Mouse (Mus musculus) liver, embryonic 13.5 days (tissue): Measurements from ENCODE around the gene Snph. TPM values are rescaled to one million over a fixed set of nuclear protein-coding genes. Genes with fewer than 3 reads are reported as not detected.
"Not testable (repeated sequence)": the region's sequence is repeated elsewhere in the genome, so short reads cannot be mapped to it uniquely, and the experiment has no call there.

Experiments used
- ATAC-seq: fragments of 200-750 bp; cut with Nextera tagmentation; 2 replicates; pipeline ENCODE4 v1.8.0; 2017; ENCODE audit warnings: low read depth, mild to moderate bottlenecking, moderate number of reproducible peaks, moderate library complexity
- DNase-seq: peaks from one replicate; pipeline ENCODE4 v3.0.0; 2022
- H3K27ac ChIP-seq: fragments of 300-500 bp; sonication (generic); 2 replicates; pipeline ENCODE4 v1.5.1; 2015; ENCODE audit warnings: moderate library complexity, mild to moderate bottlenecking, inconsistent platforms
- H3K27me3 ChIP-seq: fragments of 300-500 bp; sonication (generic); 2 replicates; pipeline ENCODE4 v1.6.1; 2015; ENCODE audit warnings: mild to moderate bottlenecking, inconsistent platforms
- H3K36me3 ChIP-seq: fragments of 300-500 bp; sonication (generic); 2 replicates; pipeline ENCODE4 v1.6.1; 2015; ENCODE audit warnings: mild to moderate bottlenecking, inconsistent platforms
- H3K4me1 ChIP-seq: fragments of 300-500 bp; sonication (generic); replicated peaks from 2 replicates; pipeline ENCODE4 v1.6.1; 2015; ENCODE audit warnings: inconsistent platforms
- H3K4me2 ChIP-seq: fragments of 300-500 bp; sonication (generic); 2 replicates; pipeline ENCODE4 v1.6.1; 2015; ENCODE audit warnings: inconsistent platforms, mild to moderate bottlenecking, moderate library complexity
- H3K4me3 ChIP-seq: fragments of 300-500 bp; sonication (generic); replicated peaks from 2 replicates; pipeline ENCODE4 v1.5.1; 2015; ENCODE audit warnings: mild to moderate bottlenecking, inconsistent platforms
- H3K9ac ChIP-seq: fragments of 300-500 bp; sonication (generic); 2 replicates; pipeline ENCODE4 v1.6.1; 2015; ENCODE audit warnings: mild to moderate bottlenecking, inconsistent platforms
- H3K9me3 ChIP-seq: fragments of 300-500 bp; sonication (generic); replicated peaks from 2 replicates; pipeline ENCODE4 v1.6.1; 2016; ENCODE audit warnings: inconsistent platforms
- WGBS: fragments of 180-500 bp; shearing (Covaris S2); methylation state at CpG from one replicate; pipeline ENCODE4 v1.1.7; 2015; ENCODE audit not compliant: insufficient replicate concordance; 5-methylcytosine and 5-hydroxymethylcytosine counted together
- polyA plus RNA-seq: library from polyadenylated mRNA; unstranded; fragments of >200 nt; fragmentation: Nextera tagmentation; extraction: Ambion mirVana; gene quantifications from 2 replicates; pipeline ENCODE4 v1.2.1, GENCODE M21; 2015

Gene Snph
- polyA plus RNA-seq, 1 experiment from 2014 or later, result not detected

DNA sequence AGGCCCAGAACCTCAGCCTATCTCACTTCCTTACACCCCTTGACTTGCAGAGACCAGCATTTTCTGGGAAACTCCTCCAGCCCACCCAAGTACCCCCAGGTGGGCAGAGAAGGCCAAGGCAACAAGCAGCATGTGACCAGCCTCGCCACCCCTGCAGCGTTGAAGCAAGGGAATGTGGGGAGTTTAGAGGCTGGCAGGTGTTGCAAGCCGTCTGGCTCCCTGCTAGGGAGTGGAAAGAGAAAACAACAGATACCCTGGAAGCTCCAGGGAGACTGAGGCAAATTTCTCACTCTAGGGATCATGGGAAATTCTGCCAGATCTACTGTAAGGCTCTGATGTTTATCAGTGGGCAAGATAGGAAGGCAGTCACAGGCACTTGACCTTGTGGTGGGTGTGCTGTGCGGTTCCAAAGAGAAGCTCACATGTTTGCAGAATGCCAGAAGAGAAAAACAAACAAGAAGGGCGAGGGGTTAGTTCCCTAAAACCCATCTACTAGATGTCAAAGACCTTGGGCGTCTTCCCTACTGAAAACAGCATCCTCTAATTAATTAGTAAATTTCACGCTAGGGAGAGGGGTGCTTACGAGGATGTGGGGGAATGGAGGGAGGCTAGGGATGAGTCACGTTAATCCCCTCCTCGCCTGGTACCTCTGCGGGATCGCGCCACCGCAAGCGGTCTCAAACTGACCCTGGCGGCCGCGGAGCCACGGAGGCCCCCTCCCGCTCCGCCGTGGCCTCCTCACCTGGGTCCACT, 811 bp downstream of the Snph start:
- peak overlapping the region; percentile 68 for H3K4me2 ChIP-seq
- DNase-seq (no peak), ATAC-seq (no peak)
- H3K4me1 ChIP-seq, result 0 out of 2 replicates have a peak, but pooled peaks cover 6% of the 10 kb centered on the region
- no peak overlapping the region for H3K27ac ChIP-seq
- no peaks in the 10 kb centered on the region for H3K9me3 ChIP-seq
- H3K27me3 ChIP-seq, result peaks cover 55% of the 10 kb centered on the region
- no peak overlapping the region for H3K9ac ChIP-seq
- 3% methylated on average over 22 of the region's 22 CpGs for WGBS
- no peaks in the 10 kb centered on the region for H3K36me3 ChIP-seq
- peak overlapping the region; percentile 52 for H3K4me3 ChIP-seq

- peaks cover 55% of the 10 kb centered on the region for H3K27me3 ChIP-seq
- ATAC-seq, result no peak
Observed at GRCm38 (mm10) chr2:151629310-151629709, 3.1 kb downstream of the Snph start.

GRCm38 (mm10) chr2:151628011-151628410, 4.4 kb downstream of the Snph start:
- DNase-seq (no peak), ATAC-seq (no peak)
- Histone ChIP-seq H3K9ac (no peak overlapping the region), H3K4me2 (no peak overlapping the region), H3K36me3 (no peaks in the 10 kb centered on the region), H3K27ac (no peak overlapping the region), H3K4me3 (no peak overlapping the region), H3K27me3 (peaks cover 42% of the 10 kb centered on the region), H3K4me1 (0 out of 2 replicates have a peak, but pooled peaks cover 6% of the 10 kb centered on the region), H3K9me3 (no peaks in the 10 kb centered on the region)
- 64% methylated on average over 3 of the region's 3 CpGs for WGBS

More at GRCm38 (mm10) chr2:151629310-151629709, 3.1 kb downstream of the Snph start:
- H3K4me2 ChIP-seq, result no peak overlapping the region
- 42% methylated on average over 7 of the region's 7 CpGs for WGBS
- 0 out of 2 replicates have a peak, but pooled peaks cover 6% of the 10 kb centered on the region for H3K4me1 ChIP-seq
- H3K36me3 ChIP-seq, result no peaks in the 10 kb centered on the region
- DNase-seq, result no peak
- no peaks in the 10 kb centered on the region for H3K9me3 ChIP-seq
- H3K27ac ChIP-seq, result no peak overlapping the region
- no peak overlapping the region for H3K4me3 ChIP-seq
- H3K9ac ChIP-seq, result no peak overlapping the region

- ATAC-seq, result no peak
- Histone ChIP-seq H3K36me3 (no peaks in the 10 kb centered on the region), H3K27me3 (peaks cover 25% of the 10 kb centered on the region), H3K4me2 (no peak overlapping the region), H3K27ac (no peak overlapping the region), H3K4me1 (no peaks in the 10 kb centered on the region), H3K4me3 (no peak overlapping the region), H3K9me3 (no peaks in the 10 kb centered on the region), H3K9ac (no peak overlapping the region)
- no peak for DNase-seq
- 74% methylated on average over 7 of the region's 7 CpGs for WGBS
Observed at GRCm38 (mm10) chr2:151626296-151626695, 6.1 kb downstream of the Snph start.

DNA sequence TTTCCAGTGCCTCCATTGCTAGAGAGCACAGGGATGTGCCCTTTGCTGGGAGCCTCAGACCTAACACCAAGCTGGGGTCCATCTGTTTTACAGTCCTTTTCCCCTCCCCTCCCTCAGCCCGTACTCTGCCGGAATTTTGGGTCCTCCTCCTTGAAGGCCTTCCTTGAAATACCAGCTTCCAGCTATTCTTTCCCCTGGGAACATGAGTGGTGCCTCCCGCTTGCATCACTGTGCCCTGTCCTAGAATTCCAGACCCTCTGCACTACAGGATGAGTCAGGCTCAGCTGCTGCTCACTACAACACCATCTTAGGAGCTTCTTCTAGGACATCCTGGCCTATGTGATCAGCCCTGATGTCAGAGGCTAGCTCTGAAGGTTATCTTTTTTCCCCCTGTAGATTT, 8.6 kb downstream of the Snph start:
- ATAC-seq, result no peak
- Histone ChIP-seq H3K27ac (no peak overlapping the region), H3K27me3 (no peaks in the 10 kb centered on the region), H3K36me3 (no peaks in the 10 kb centered on the region), H3K4me3 (no peak overlapping the region), H3K4me2 (no peak overlapping the region), H3K4me1 (no peaks in the 10 kb centered on the region), H3K9ac (no peak overlapping the region), H3K9me3 (no peaks in the 10 kb centered on the region)
- WGBS, result 47% methylated on average over 3 of the region's 3 CpGs
- no peak for DNase-seq

GRCm38 (mm10) chr2:151616551-151617329, 15.7 kb downstream of the Snph start:
- H3K4me2 ChIP-seq, result no peak overlapping the region
- H3K27me3 ChIP-seq, result no peaks in the 10 kb centered on the region; the same call in 1 of the 2 replicates
- H3K9ac ChIP-seq, result no peak overlapping the region
- no peaks in the 10 kb centered on the region for H3K36me3 ChIP-seq
- H3K9me3 ChIP-seq, result no peaks in the 10 kb centered on the region
- H3K4me1 ChIP-seq, result no peaks in the 10 kb centered on the region
- H3K4me3 ChIP-seq, result no peak overlapping the region
- no peak overlapping the region for H3K27ac ChIP-seq
- WGBS, result 60% methylated on average over 6 of the region's 6 CpGs
- ATAC-seq, result no peak
- no peak for DNase-seq

DNA sequence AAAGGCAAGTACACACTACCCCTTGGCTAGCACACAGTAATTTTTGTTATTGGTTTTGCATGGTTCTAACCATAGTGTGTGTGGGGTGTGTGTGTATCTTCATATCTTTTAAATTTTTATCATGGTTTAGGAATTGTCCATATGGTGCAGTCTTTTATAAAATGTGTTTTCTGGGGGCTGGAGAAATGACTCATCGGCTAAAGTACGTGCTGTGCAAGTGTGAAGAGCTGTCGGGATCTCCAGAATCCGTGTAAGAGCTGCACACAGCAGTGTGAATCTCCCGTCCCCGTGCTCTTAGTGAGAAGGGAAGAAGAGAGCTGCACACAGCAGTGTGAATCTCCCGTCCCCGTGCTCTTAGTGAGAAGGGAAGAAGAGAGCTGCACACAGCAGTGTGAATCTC, 16.6 kb downstream of the Snph start:
- WGBS, result 69% methylated on average over 8 of the region's 8 CpGs
- H3K4me2 ChIP-seq, H3K4me3 ChIP-seq, H3K9ac ChIP-seq, H3K27me3 ChIP-seq, H3K9me3 ChIP-seq, H3K27ac ChIP-seq, ATAC-seq, H3K36me3 ChIP-seq, DNase-seq, H3K4me1 ChIP-seq: not testable (repeated sequence)

- no peak overlapping the region for H3K9ac ChIP-seq
- H3K4me3 ChIP-seq, result no peak overlapping the region
- no peaks in the 10 kb centered on the region for H3K36me3 ChIP-seq
- H3K4me2 ChIP-seq, result no peak overlapping the region
- DNase-seq, result no peak
- ATAC-seq, result no peak
- no peaks in the 10 kb centered on the region for H3K4me1 ChIP-seq
- H3K27ac ChIP-seq, result no peak overlapping the region
- WGBS, result 40% methylated on average over 3 of the region's 3 CpGs
- H3K9me3 ChIP-seq, result no peaks in the 10 kb centered on the region
- no peaks in the 10 kb centered on the region; the same call in 1 of the 2 replicates for H3K27me3 ChIP-seq
Observed at GRCm38 (mm10) chr2:151609974-151610373, 22.4 kb downstream of the Snph start.

GRCm38 (mm10) chr2:151608435-151608834, 24.0 kb downstream of the Snph start:
- Histone ChIP-seq H3K36me3 (no peaks in the 10 kb centered on the region), H3K27ac (no peak overlapping the region), H3K4me2 (no peak overlapping the region), H3K9me3 (no peaks in the 10 kb centered on the region), H3K27me3 (no peaks in the 10 kb centered on the region), H3K4me1 (no peaks in the 10 kb centered on the region), H3K9ac (no peak overlapping the region), H3K4me3 (no peak overlapping the region)
- 54% methylated on average over 1 of the region's 1 CpGs for WGBS
- no peak for ATAC-seq
- DNase-seq, result no peak

DNA sequence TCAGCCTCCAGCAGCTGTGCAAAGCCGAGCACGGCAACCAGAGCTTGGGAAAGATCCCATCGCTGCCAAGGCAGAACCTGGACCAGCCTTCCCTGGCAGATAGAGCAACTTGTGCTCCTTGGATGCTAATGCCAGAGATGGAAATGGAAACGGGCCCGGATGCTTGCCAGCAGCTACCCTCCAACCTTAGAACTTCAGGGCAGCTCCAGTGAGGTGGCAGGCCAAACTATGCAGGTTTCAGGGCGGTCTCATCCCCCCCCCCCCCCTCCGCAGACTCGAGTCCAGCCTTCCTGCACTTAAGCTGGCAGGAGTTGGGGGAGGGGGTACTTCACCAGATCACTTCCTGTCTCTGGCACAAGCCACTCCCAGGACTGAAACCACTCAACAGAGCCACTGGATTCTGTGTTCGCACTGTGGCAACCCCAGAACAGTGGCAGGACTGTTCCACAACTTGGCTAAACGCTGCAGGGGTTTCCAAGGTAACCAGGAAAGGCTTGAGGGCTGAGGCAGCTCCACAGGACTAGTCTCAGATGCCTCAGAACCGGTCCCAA, 26.9 kb downstream of the Snph start:
- no peak overlapping the region for H3K4me2 ChIP-seq
- no peak overlapping the region for H3K4me3 ChIP-seq
- no peaks in the 10 kb centered on the region for H3K9me3 ChIP-seq
- ATAC-seq, result no peak
- DNase-seq, result no peak
- no peaks in the 10 kb centered on the region for H3K36me3 ChIP-seq
- H3K27ac ChIP-seq, result no peak overlapping the region
- WGBS, result 36% methylated on average over 10 of the region's 11 CpGs
- no peak overlapping the region for H3K9ac ChIP-seq
- H3K4me1 ChIP-seq, result no peaks in the 10 kb centered on the region
- H3K27me3 ChIP-seq, result no peaks in the 10 kb centered on the region

DNA sequence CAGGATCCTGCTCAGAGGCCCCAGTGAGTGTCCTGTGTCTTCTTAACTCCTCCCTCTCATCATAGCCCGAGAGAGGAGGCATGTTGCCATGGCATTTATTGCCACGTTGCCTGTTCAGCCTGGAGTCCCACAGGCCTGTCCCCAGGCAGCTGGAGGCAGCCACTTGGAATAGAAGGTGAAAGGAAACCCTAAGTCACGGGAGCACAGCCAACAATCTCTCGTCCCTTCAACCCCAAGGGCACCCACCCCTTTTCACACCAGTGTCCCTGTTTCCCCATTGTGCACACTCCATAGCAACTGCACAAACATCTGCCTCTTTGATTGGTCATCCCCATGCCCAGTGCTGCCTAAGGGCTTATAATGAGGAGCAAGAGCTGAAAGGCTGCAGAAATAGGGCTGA, 28.8 kb downstream of the Snph start:
- 0 out of 2 replicates have a peak, but pooled peaks cover 4% of the 10 kb centered on the region for H3K27me3 ChIP-seq
- no peak overlapping the region for H3K4me3 ChIP-seq
- no peak overlapping the region for H3K4me2 ChIP-seq
- H3K36me3 ChIP-seq, result no peaks in the 10 kb centered on the region
- no peak for ATAC-seq
- DNase-seq, result no peak
- H3K9me3 ChIP-seq, result no peaks in the 10 kb centered on the region
- no peak overlapping the region for H3K9ac ChIP-seq
- WGBS, result 37% methylated on average over 4 of the region's 4 CpGs
- H3K4me1 ChIP-seq, result no peaks in the 10 kb centered on the region
- no peak overlapping the region for H3K27ac ChIP-seq
